Mouse (Mus musculus) heart, adult 10 weeks (tissue): ENCODE data around the gene Lrrc29. TPM values are rescaled to one million over a fixed set of nuclear protein-coding genes. Genes with fewer than 3 reads are reported as not detected.

Source experiments
- polyA plus RNA-seq: library from polyadenylated mRNA; stranded (reverse); fragments of 350-450 nt; fragmentation: Illumina TruSeq; extraction: RNeasy Lipid Tissue Mini Kit (QIAGEN cat#74804); gene quantifications from one replicate; pipeline ENCODE4 v1.2.3, GENCODE M21; 2014; ENCODE audit warnings: low read depth, low replicate concordance

Gene Lrrc29
- polyA plus RNA-seq = 0.60 TPM

DNA sequence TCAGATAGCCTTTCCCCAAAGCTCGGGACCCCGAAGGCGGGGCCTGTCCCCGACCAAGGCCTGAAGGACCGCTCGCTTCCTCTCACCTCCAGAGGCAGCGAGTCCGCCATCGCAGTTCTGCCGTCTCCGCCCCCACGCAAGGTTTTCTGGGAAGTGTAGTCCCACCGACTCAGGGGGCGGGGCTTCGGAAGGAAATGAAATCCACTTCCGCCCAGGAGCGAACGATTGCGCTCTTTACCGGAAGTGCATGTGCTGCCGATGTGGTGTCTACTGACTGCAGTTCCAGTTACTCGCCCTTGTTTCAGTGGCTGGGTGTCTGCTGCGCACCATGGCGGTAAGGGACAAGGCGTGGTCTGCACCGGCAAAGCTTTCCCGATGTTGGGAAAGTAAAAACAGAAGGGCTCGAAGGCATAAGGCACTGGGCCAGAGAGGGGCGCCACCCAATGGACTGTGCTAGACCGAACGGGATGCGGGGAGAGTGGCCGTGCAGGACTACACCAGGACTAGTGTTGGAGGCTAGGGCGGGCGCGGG, at the start of gene Lrrc29, which contains the start of gene Tmem208:
Gene Lrrc29, minus strand, starts transcription at position 138 of the 532 bp plus-strand sequence.
Gene Tmem208, plus strand, starts transcription at position 214 of the 532 bp plus-strand sequence.

DNA sequence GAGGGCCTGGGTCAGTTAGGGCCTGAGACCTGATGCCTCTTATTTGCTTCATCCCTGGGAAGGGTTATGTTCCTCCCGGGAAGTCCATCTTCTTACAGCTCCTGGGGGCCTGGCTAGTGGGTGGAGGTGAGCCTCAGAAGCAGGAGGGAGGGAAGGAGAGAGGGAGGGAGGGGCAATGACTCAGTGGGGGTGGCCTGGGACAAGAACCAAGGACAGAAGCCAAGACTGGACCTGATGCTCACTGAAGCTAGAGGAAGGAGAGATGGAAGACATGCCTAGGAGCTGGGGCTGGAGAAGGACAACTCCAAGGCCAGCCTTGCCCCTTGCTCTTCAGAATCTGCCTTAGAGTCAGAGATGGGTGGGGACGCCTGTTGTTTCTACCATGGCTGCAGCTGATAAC, 47.0 kb upstream of the Lrrc29 start, which contains the start of gene Plekhg4:
Gene Plekhg4, plus strand, starts transcription at position 243 of the 400 bp plus-strand sequence.

DNA sequence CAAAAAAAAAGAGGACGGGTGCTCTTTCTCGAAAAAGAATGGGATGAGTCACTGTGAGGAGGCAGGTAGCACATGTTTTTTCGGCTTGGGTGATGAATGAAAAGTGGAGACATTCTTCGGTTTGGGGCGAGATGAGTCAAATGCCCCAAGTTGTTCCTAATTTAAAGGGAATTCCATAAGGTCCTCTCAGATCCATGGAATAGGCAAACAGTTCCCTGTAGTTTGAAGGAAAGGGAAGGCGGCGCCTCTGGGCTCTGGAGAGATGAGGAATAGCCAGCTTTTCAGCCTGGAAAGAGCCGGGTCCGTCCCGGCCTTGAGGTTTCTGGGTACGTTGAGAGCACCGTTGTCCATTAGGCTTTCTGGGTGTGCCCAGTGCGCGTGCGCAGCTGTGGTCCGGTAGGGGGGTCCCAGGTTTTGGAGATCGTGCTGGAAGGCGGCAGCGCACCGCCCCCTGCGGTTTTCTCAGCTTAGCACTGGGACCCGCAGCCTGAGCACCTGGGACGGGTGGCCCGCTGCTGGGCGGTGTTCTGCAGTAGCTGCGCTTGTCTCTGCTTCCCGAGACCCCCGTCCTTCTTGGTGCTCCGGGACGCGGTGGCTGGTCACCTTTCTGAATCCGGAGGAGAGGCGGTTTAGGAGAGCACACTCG, 22.5 kb upstream of the Lrrc29 start, which contains the start of gene Slc9a5:
Gene Slc9a5, plus strand, starts transcription at position 394 of the 646 bp plus-strand sequence.

DNA sequence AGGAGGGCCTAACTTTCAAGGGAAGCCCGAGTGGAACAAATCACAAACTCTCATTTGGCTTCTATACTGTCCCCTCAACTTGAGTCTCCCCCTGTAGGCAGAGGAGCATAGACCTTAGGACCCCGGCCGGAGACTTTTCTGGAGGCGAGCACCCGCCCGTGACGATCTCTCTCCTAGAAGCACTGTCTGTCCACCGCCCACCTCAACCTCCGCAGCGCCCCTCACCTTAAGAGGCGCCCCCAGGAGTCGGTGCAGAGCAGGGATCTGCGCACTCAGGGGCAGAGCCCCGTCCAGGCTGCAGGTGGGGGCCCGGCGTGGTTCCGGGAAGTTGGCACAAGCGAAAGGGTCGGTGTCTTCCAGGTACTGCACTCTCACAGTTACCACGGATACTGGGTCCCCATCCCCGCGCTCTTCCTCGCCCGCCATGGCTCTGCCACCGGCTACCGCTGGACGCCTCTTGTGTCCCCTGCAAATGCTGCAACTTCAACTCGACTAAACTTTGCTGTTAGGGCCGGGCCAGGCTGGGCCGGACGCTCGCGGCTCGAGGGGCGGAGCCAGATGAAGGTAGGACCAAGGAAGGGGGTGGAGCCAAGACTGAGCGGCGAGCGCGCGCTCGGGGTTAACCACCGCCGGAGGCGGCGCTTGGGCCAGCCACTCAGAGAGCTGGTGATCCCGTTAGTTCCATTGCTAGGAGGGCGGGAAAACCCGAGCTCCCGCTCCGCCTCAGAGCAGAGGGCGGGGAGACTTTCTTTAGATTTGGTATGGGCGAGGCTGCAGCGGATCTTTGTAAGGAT, 21.5 kb upstream of the Lrrc29 start, which contains the start of gene Fhod1:
Gene Fhod1, minus strand, starts transcription at position 526 of the 794 bp plus-strand sequence.

DNA sequence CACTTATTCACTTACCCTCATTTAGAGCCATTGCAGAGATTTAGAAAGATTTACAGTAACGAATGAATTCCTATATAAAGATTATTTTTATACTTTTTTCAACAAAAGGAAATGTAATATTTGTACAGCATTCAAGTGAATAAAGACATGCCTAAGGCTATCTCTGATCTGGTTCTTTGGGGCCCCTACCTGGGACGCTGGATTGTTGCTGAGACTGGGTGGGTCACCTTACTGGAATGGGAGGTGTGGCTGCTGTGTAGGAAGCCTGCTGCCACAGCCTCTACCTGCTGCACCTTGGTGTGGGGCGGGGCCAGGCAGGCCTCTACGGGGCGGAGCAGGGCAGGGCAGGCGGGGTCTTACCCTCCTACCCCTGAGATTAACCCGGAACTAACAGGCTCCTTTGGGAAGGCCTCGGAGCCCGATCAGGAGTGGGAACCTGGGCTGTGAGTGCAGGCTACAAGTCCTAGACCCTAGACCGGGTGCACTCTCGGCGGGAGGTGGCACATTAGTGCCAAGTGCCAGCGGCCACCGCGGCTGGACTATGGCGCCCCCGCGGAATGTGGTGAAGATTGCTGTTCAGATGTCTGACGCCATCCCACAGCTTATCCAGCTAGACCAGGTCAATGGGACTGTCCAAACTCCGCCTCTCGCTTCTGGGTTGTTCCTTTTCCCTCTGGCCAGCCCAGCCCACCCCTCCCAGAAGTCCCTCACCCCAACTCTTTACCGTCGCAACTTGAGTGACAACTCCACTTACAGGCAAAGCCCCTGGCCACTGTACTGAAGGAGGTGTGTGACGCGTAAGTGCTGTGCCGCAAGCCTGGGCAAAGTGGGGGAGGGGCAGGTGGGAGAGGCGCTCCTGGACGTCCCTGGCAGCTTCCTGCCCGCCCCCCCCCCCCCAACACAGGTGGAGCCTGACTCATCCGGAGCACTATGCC, 20.6 kb downstream of the Lrrc29 start, which contains the start of gene Elmo3:
Gene Elmo3, plus strand, starts transcription at position 391 of the 935 bp plus-strand sequence.

DNA sequence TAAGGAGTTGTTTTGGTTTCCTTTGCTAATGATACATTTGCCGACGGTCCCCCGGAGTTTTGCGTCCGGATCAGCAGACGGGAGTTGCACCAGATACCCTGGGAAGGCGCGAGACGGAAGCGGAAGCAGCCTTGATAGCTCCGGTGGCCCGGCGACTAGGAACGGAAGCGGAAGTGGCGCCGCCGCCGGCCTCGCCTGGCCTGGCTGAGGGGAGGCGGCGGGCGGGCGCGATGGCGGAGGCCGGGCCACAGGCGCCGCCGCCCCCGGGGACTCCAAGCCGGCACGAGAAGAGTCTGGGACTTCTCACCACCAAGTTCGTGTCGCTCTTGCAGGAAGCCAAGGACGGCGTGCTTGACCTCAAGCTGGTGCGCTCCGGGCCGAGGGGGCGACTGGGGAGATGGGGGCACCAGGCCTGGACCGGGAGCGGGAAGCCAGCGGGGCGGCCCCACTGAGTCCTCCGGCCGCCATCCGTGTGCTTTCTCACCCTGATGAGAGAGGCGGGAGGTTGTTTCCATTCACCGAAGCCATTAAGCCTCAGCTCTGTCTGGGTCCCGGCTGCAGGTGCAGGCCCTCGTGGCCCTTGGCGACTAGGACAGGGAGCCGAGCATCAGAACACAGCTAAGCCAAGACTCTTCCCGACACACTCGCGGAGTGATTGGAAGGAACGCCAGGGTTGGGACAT, 28.4 kb downstream of the Lrrc29 start, which contains the start of gene E2f4:
Gene E2f4, plus strand, starts transcription at position 153 of the 682 bp plus-strand sequence.

DNA sequence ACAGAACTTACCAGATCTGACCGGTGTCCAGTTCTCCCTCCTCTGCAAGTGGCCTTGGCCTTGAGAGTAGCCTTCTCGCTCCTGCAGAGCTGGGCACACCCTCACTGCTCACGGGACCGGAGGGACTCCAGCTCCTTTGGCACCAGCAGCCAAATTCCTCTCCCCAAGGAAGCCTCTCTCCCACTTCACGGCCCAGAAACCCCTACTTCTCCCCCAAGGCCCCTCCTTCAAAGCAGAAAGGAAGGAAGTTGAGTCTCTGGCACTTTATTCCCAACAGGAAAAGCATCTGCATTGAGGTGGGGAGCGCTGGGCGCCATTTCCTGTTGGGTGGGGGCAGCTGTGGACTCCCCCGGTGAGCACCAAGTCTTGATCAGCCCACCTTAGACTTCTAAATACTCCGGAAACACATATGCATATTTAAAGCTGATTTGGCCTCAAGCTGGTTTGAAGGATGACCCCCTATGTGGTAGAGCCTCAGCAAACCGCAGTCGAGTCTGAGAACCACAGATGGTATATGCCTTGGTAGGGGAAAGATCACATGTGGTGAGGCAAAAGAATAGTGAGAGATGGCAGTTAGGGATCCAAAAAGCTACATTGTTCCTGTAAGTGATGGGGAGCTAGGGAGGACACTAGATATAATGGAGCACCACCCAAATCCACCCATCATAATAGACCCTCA, 30.0 kb downstream of the Lrrc29 start, which contains the start of gene Exoc3l:
Gene Exoc3l, minus strand, starts transcription at position 207 of the 679 bp plus-strand sequence.

DNA sequence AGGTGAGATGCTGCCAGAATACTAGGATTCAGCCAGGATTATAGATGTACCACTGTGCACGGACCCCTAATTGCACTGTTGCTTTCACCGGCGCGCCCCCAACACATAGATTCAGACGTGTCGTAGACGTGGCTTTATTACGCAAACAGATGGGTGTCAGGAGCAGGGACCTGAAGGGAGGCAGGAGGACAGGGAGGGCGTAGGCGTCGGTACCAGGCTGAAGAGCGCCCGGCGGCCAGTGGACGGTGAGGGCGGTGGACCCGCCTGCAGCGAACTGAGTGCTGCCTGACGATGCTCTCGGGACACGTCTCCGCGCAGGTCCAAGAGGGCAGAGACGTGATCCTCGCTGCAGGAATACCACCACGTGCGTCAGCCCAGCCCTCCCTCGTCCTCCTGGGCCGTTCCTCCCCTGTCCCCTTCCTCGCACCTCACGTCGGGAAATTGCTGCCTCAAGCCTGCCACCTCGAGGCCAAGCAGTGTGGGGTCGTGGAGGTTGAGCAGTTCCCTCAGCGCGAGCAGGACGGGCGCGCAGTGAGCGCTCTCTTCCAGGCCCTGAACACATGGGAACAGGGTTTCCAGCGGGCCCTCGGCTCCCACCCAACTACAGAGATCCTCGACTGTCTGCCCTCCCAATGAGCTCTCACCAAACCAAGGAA, 36.1 kb downstream of the Lrrc29 start, which contains the start of gene 4931428F04Rik:
Gene 4931428F04Rik, minus strand, starts transcription at position 60 of the 656 bp plus-strand sequence.

DNA sequence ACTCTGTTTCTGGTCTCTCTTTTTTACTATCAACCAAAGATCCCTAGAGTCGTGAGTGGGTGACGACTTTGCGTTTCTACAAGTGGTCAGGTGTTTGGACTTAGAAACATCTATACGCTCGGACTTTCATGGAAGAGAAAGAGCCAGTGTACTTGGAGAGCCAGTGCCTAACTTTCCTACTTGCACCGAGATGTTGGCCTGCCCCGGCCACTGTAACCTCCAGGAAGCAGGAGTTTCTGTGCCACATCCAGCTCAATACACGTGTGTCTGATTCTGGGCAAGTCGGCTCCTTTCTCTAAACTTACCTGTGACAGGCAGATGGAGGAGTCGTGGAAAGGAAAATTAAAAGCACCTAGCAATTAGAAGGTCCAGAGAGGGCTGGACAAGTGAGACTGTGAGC, 50.2 kb downstream of the Lrrc29 start, which contains the start of gene Nol3:
Gene Nol3, plus strand, starts transcription at position 301 of the 400 bp plus-strand sequence.

DNA sequence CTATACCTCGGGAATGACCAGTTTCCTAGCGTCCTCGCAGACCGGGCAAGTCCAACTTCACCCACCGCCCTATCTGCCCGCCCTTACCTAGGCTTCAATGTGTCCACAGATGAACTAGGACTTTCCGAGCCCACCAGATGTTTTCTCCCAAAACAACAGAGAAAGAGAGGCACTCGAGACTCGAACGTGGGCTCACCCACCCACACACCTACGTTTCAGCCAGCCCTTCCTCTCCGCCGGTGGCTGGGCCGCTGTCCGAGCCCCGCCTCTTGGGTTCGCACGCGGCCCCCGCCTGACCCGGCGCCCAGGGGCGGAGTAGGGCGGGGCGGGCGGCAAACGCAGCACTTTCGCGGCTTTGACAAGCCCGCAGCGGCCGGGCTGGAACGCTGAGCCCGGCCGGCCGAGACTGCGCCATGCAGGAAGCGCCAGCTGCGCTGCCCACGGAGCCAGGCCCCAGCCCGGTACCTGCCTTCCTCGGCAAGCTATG, 56.6 kb downstream of the Lrrc29 start, which contains the start of gene Hsf4:
Gene Hsf4, plus strand, starts transcription at position 341 of the 487 bp plus-strand sequence.

DNA sequence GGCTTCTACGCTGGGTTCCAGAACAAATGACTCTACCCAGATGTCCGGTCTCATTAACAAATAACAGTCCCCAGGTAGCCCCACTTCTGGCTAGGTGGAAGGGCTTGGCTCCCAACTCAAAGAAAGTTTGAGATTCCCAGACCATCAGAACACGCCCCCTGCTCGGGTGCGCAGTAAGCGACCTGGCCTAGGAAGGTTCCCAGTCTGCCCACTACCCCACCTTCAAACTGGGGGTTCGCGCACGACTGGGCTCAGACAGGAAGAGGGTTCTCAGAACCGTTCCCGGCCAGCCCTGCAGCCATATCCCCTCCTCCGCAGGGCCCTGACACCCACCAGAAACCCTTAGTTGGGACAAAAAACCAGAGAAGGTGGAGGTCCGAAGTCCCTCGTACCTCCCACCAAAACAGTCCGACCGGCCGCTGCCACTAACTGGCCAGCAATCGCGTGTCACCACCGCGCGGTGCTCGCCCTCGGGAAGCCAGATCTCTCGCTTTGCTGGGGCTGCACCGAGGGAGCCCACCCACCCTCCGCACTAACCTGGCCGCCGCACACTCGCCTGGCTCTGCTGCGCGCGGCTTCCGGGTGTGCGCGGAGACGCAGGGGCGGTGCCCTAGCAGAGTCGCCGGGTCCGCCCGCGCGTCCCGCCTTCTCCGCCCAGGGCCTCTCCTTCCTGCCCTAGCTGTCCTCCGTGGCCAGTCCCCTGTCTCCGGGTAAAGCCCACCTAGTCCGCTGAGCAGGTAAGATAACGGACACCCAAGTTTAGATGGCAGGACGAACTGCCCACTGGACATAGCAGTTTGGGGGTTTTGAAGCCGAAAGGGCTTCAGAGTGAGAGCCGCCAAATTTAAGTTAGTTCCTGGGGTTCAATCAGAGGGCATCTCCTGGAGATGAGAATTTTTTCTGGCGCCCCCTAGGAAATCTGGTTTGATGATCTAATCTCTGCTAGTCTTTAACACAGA, 61.8 kb downstream of the Lrrc29 start, which contains the start of the genes Tradd and Fbxl8:
Gene Tradd, minus strand, starts transcription at position 586 of the 959 bp plus-strand sequence.
Gene Fbxl8, plus strand, starts transcription at position 625 of the 959 bp plus-strand sequence.

Other genes with a start within 250 kb of the Lrrc29 start
- gene Ces3b, start 242.5 kb downstream of the Lrrc29 start, polyA plus RNA-seq = 0.58 TPM
- not detected for gene Ces4a, start 194.5 kb downstream of the Lrrc29 start, polyA plus RNA-seq
- gene Cbfb, start 155.6 kb downstream of the Lrrc29 start, polyA plus RNA-seq = 22.1 TPM
- 18.1 TPM for gene D230025D16Rik, start 101.1 kb downstream of the Lrrc29 start, polyA plus RNA-seq
- 4.2 TPM for gene B3gnt9, start 71.1 kb downstream of the Lrrc29 start, polyA plus RNA-seq
- 3.1 TPM for gene Tradd, start 61.7 kb downstream of the Lrrc29 start, polyA plus RNA-seq
- 2.7 TPM for gene Fbxl8, start 61.6 kb downstream of the Lrrc29 start, polyA plus RNA-seq
- 5.8 TPM for gene Hsf4, start 56.5 kb downstream of the Lrrc29 start, polyA plus RNA-seq
- 30.7 TPM for gene Nol3, start 50.1 kb downstream of the Lrrc29 start, polyA plus RNA-seq
- gene 4931428F04Rik, start 36.4 kb downstream of the Lrrc29 start, polyA plus RNA-seq = 2.0 TPM
- gene Exoc3l, start 30.2 kb downstream of the Lrrc29 start, polyA plus RNA-seq = 7.5 TPM
- 31.1 TPM for gene E2f4, start 28.6 kb downstream of the Lrrc29 start, polyA plus RNA-seq
- 1.9 TPM for gene Elmo3, start 20.7 kb downstream of the Lrrc29 start, polyA plus RNA-seq
- gene Tmem208, start 76 bp upstream of the Lrrc29 start, polyA plus RNA-seq = 38.9 TPM
- gene Fhod1, start 21.7 kb upstream of the Lrrc29 start, polyA plus RNA-seq = 8.3 TPM
- gene Slc9a5, start 22.6 kb upstream of the Lrrc29 start, polyA plus RNA-seq = 0.92 TPM
- gene Plekhg4, start 47.0 kb upstream of the Lrrc29 start, polyA plus RNA-seq = not detected
- not detected for gene Kctd19, start 87.2 kb upstream of the Lrrc29 start, polyA plus RNA-seq
- 1.1 TPM for gene Lrrc36, start 87.3 kb upstream of the Lrrc29 start, polyA plus RNA-seq
- 66.4 TPM for gene Tppp3, start 145.2 kb upstream of the Lrrc29 start, polyA plus RNA-seq
- 23.5 TPM for gene Zdhhc1, start 170.6 kb upstream of the Lrrc29 start, polyA plus RNA-seq
- gene Hsd11b2, start 192.5 kb upstream of the Lrrc29 start, polyA plus RNA-seq = not detected
- 51.3 TPM for gene Atp6v0d1, start 239.8 kb upstream of the Lrrc29 start, polyA plus RNA-seq